Mouse (Mus musculus): ENCODE results near the gene Fam114a1.

Gene Fam114a1

GRCm38 (mm10) chr5:64969861-64970771 lies at the start of gene Fam114a1:
Fam114a1 (plus strand) TSS chr5:64970071.
- peak; percentile 34 for DNase-seq

- DNase-seq = peak; percentile 12
Observed at GRCm38 (mm10) chr5:64922891-64923381, 46.9 kb upstream of the Fam114a1 start.

- DNase-seq = no peak
Observed at GRCm38 (mm10) chr5:64932215-64932614, 37.7 kb upstream of the Fam114a1 start.

GRCm38 (mm10) chr5:64932775-64933174 lies 37.1 kb upstream of the Fam114a1 start:
- DNase-seq = no peak

- DNase-seq = peak; percentile 23
Observed at GRCm38 (mm10) chr5:64951486-64951885, 18.4 kb upstream of the Fam114a1 start.

- DNase-seq = no peak
Observed at GRCm38 (mm10) chr5:64954931-64955330, 14.9 kb upstream of the Fam114a1 start.

- no peak for DNase-seq
Observed at GRCm38 (mm10) chr5:64958991-64959842, 10.7 kb upstream of the Fam114a1 start.

GRCm38 (mm10) chr5:64959843-64960230 lies 10.0 kb upstream of the Fam114a1 start, which contains the start of gene Tlr6:
Tlr6 (minus strand) TSS chr5:64960097.
- peak; percentile 30 for DNase-seq

GRCm38 (mm10) chr5:64960857-64961391 lies 8.9 kb upstream of the Fam114a1 start:
- DNase-seq = peak; percentile 53

GRCm38 (mm10) chr5:64963271-64963670 lies 6.6 kb upstream of the Fam114a1 start:
- no peak for DNase-seq

- DNase-seq = no peak
Observed at GRCm38 (mm10) chr5:64963735-64964134, 6.1 kb upstream of the Fam114a1 start.

- no peak for DNase-seq
Observed at GRCm38 (mm10) chr5:64968961-64969860, 660 bp upstream of the Fam114a1 start.

- DNase-seq = no peak
Observed at GRCm38 (mm10) chr5:64975121-64975520, 5.2 kb downstream of the Fam114a1 start.

GRCm38 (mm10) chr5:64977128-64977527 lies 7.3 kb downstream of the Fam114a1 start:
- peak; percentile 30 for DNase-seq

- no peak for DNase-seq
Observed at GRCm38 (mm10) chr5:64985971-64986370, 16.1 kb downstream of the Fam114a1 start.

GRCm38 (mm10) chr5:64989940-64990339 lies 20.1 kb downstream of the Fam114a1 start:
- DNase-seq = no peak

GRCm38 (mm10) chr5:64992540-64992939 lies 22.7 kb downstream of the Fam114a1 start:
- peak; percentile 47 for DNase-seq

GRCm38 (mm10) chr5:64995408-64995807 lies 25.5 kb downstream of the Fam114a1 start:
- no peak for DNase-seq

GRCm38 (mm10) chr5:65002940-65003824 lies 33.3 kb downstream of the Fam114a1 start:
- no peak for DNase-seq

GRCm38 (mm10) chr5:65003946-65004535 lies 34.2 kb downstream of the Fam114a1 start:
- DNase-seq = no peak

Measured in layer of hippocampus, adult 9-11 months (tissue).